Mouse (Mus musculus) small intestine, adult 2 months (tissue): ENCODE measurements at regions not wholly inside any gene's neighbourhood (a gene's known extent, or its start where the extent isn't known, plus 50 kb on each side); places are given as distances from the start of the nearest gene placed in this dataset.

Source experiments
- H3K27ac ChIP-seq: fragments of 200-500 bp; 2 replicates; pipeline ENCODE4 v1.5.1; 2012; ENCODE audit warnings: low read depth, low read length, control low read depth, inconsistent platforms; ENCODE audit not compliant: insufficient read depth
- H3K27me3 ChIP-seq: fragments of 200-500 bp; 2 replicates; pipeline ENCODE4 v1.6.1; 2012; ENCODE audit warnings: mild to moderate bottlenecking, moderate library complexity, low read length, inconsistent platforms; ENCODE audit not compliant: control insufficient read depth, insufficient read depth
- H3K36me3 ChIP-seq: fragments of 200-500 bp; 2 replicates; pipeline ENCODE4 v1.6.1; 2012; ENCODE audit warnings: mild to moderate bottlenecking, low read length, control low read depth, inconsistent platforms; ENCODE audit not compliant: control insufficient read depth, insufficient read depth
- H3K4me1 ChIP-seq: fragments of 200-500 bp; 2 replicates; pipeline ENCODE4 v1.6.1; 2012; ENCODE audit warnings: low read length, inconsistent platforms, mixed read lengths; ENCODE audit not compliant: control insufficient read depth, insufficient read depth, insufficient read length
- H3K4me3 ChIP-seq: fragments of 200-500 bp; 2 replicates; pipeline ENCODE4 v1.5.1; 2012; ENCODE audit warnings: low read depth, mild to moderate bottlenecking, control low read depth, inconsistent platforms, low read length, moderate library complexity
- CTCF ChIP-seq: fragments of 200-500 bp; IDR thresholded peaks from 2 replicates; pipeline ENCODE4 v1.5.1; 2012; ENCODE audit warnings: low read depth, mild to moderate bottlenecking, control low read depth, inconsistent platforms, low read length, moderate library complexity, mixed read lengths; ENCODE audit not compliant: insufficient replicate concordance, insufficient read length; ENCODE audit errors: extremely low read depth
- POLR2A ChIP-seq: fragments of 200-500 bp; IDR thresholded peaks from 2 replicates; pipeline ENCODE4 v1.6.1; 2012; ENCODE audit warnings: low read depth, mild to moderate bottlenecking, control low read depth, inconsistent platforms, low read length, moderate library complexity
- WGBS: fragments of 180-500 bp; shearing (Covaris S2); methylation state at CpG from one replicate; pipeline ENCODE4 v1.1.7; 2018; 5-methylcytosine and 5-hydroxymethylcytosine counted together

DNA sequence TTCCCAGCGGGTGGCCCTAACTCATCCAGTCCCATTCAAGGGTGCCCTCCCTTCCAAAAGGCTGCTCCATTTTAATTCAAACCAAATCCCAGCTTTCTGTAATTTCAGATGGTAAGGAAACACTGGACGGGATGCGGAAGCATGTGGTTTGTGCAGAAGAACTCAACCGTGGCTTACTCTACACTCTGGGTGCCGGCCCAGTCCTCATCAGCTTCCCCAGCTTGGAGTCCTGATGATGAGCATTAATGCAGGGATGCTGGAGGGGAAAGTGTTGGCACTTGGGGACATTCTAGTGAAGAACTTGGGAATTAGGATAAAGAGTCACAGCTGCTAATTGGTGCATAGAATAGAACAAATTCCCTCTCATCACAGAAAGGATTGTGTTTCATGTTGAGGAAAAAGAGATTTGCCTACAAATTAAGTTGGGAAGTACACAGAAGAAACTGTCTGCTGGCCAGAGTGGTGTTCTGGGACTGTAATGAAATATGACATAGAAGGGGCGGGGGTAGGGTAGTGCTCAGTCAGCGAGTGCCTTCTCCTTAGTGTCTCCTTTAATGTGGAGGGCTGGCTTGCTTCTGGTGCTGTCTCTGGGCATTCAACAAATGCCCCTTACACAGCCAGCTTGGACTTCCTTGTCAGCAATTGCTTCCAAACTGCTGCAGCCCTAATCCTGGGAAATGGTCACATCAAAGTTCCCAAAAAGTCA, 285.0 kb upstream of the Bmper start:
- Histone ChIP-seq H3K36me3 (no peaks in the 10 kb centered on the region), H3K27me3 (no peaks in the 10 kb centered on the region), H3K4me3 (no peak overlapping the region), H3K4me1 (no peaks in the 10 kb centered on the region), H3K27ac (no peak overlapping the region)
- TF ChIP-seq POLR2A: no peak
- TF ChIP-seq CTCF: no peak
- 92% methylated on average over 7 of the region's 7 CpGs for WGBS

DNA sequence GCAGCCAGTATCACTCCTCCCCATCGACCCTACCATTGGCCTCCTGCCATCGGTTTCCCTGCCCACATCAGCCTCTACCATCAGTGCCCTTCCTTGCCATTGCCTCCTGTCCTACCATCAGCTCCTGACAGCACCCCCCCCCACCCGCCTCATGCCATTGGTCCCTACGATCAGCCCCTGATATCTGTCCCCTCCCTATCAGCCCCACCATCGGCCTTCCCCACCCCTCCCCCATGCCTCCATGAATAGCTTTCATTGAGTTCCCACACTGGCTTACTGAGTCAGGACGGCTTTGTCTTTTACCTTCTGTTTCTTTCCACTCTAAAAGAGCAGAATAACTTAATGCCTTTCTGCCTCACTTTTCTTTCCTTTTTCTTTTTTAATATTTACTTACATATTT, 277.9 kb upstream of the Bmper start:
- H3K27ac ChIP-seq: no peak overlapping the region
- no peak for TF ChIP-seq POLR2A
- TF ChIP-seq CTCF: no peak
- WGBS: 78% methylated on average over 6 of the region's 6 CpGs

GRCm38 (mm10) chr9:22945426-22945955, 277.4 kb upstream of the Bmper start:
- H3K4me3 ChIP-seq: no peak overlapping the region
- no peaks in the 10 kb centered on the region for H3K4me1 ChIP-seq
- no peaks in the 10 kb centered on the region for H3K36me3 ChIP-seq
- 79% methylated on average over 8 of the region's 8 CpGs for WGBS
- H3K27me3 ChIP-seq: no peaks in the 10 kb centered on the region
- TF ChIP-seq CTCF (no peak), POLR2A (no peak)
- no peak overlapping the region for H3K27ac ChIP-seq

More for the DNA sequence above, 277.9 kb upstream of the Bmper start:
- H3K27me3 ChIP-seq: no peaks in the 10 kb centered on the region
- H3K4me3 ChIP-seq: no peak overlapping the region
- no peaks in the 10 kb centered on the region for H3K36me3 ChIP-seq
- H3K4me1 ChIP-seq: no peaks in the 10 kb centered on the region

DNA sequence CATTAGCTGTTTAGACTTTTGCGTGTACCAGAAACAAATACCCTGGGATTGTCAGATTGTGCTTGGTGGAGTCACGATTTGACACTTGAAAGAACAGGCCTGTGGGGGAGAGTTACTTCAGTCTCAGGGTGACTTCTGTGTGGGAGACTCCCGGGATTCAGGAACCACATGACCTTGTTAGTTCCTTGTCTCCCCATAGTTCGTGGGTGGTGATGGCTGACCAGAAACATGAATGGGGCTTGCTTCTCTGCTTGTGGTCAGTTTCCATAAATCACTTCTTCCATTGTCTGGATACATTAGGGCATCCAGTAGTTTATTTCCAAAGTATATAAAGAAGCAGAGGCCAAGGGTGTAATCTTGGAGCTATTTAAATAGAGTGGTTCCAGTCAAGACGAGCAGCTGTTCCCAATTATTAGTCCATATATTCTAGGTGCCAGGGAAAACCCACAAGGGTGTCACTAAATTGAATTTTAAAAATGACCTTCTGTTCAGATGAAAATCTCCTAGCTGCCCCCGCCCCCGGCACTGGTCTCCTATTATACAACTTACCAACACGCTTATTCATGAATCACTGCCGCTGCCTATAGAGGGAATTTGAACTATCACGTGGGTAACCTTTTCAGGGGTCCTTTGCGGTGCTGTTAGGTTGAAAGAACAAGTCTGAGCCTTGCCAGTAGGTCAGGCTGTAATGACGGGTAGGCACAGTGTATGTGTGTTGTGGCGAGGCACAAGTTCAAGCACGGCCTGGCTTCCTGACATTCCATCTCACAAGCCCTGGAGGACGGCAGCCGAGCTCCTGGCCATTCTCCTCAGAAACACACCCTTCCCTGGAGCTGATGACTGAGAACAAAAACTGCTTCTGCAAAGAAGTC, 270.1 kb upstream of the Bmper start:
- Histone ChIP-seq H3K27me3 (no peaks in the 10 kb centered on the region), H3K4me1 (no peaks in the 10 kb centered on the region), H3K36me3 (no peaks in the 10 kb centered on the region), H3K4me3 (no peak overlapping the region), H3K27ac (no peak overlapping the region)
- 88% methylated on average over 16 of the region's 16 CpGs for WGBS
- TF ChIP-seq POLR2A (no peak), CTCF (no peak)

GRCm38 (mm10) chr9:22962269-22962815, 260.5 kb upstream of the Bmper start:
- H3K27ac ChIP-seq: no peak overlapping the region
- no peak overlapping the region for H3K4me3 ChIP-seq
- TF ChIP-seq CTCF (no peak), POLR2A (no peak)
- H3K36me3 ChIP-seq: no peaks in the 10 kb centered on the region
- WGBS: 77% methylated on average over 7 of the region's 7 CpGs
- H3K27me3 ChIP-seq: no peaks in the 10 kb centered on the region
- no peaks in the 10 kb centered on the region for H3K4me1 ChIP-seq

- Histone ChIP-seq H3K4me1 (no peaks in the 10 kb centered on the region), H3K4me3 (no peak overlapping the region), H3K27ac (no peak overlapping the region), H3K27me3 (no peaks in the 10 kb centered on the region), H3K36me3 (no peaks in the 10 kb centered on the region)
- WGBS: 67% methylated on average over 4 of the region's 4 CpGs
- TF ChIP-seq POLR2A: no peak
- TF ChIP-seq CTCF: no peak
These were observed 251.6 kb upstream of the Bmper start for GRCm38 (mm10) chr9:22971312-22971711.

GRCm38 (mm10) chr9:22976748-22977147, 246.1 kb upstream of the Bmper start:
- no peaks in the 10 kb centered on the region; the same call in 1 of the 2 replicates for H3K27me3 ChIP-seq
- no peaks in the 10 kb centered on the region for H3K4me1 ChIP-seq
- H3K4me3 ChIP-seq: no peak overlapping the region
- no peaks in the 10 kb centered on the region for H3K36me3 ChIP-seq
- 75% methylated on average over 9 of the region's 9 CpGs for WGBS
- H3K27ac ChIP-seq: no peak overlapping the region
- TF ChIP-seq CTCF: no peak
- TF ChIP-seq POLR2A: no peak
